Mouse (Mus musculus): ENCODE measurements around the gene Btbd6. TPM values are rescaled to one million over a fixed set of nuclear protein-coding genes. Genes with fewer than 3 reads are reported as not detected.

The Btbd6 gene
- 10 to 100 TPM; 48.9 to 59.9 TPM for polyA plus RNA-seq (2017; shearing (Covaris generic))

GRCm38 (mm10) chr12:112976371-112977073 lies at the start of gene Btbd6:
TSS of gene Btbd6 (plus strand) at chr12:112976482.

GRCm38 (mm10) chr12:112929562-112930352 lies 46.5 kb upstream of the Btbd6 start, which contains the start of gene Jag2:
TSS of gene Jag2 (minus strand) at chr12:112929776.

GRCm38 (mm10) chr12:112941776-112942713 lies 34.2 kb upstream of the Btbd6 start, which contains the start of gene Nudt14:
TSS of gene Nudt14 (minus strand) at chr12:112942124.

GRCm38 (mm10) chr12:113000294-113001132 lies 24.2 kb downstream of the Btbd6 start, which contains the start of gene Brf1:
TSS of gene Brf1 (minus strand) at chr12:113000704.

GRCm38 (mm10) chr12:113013604-113014558 lies 37.6 kb downstream of the Btbd6 start, which contains the start of gene Pacs2:
TSS of gene Pacs2 (plus strand) at chr12:113014508.

Other genes starting within 250 kb of the Btbd6 start
- 10 to 100 TPM in 1 of 2 experiments, 1 to 10 TPM in 1; 1.3 to 18.1 TPM for gene Pld4, start 215.8 kb upstream of the Btbd6 start, polyA plus RNA-seq (2017; shearing (Covaris generic))
- not detected for gene Ahnak2, start 173.8 kb upstream of the Btbd6 start, polyA plus RNA-seq (2017; shearing (Covaris generic))
- under 1 TPM in 1 of 2 experiments, not detected in 1; 0.82 TPM for gene Clba1, start 167.5 kb upstream of the Btbd6 start, polyA plus RNA-seq (2017; shearing (Covaris generic))
- gene Cdca4, start 147.1 kb upstream of the Btbd6 start, polyA plus RNA-seq (2017; shearing (Covaris generic)): 10 to 100 TPM; 69.2 to 88.8 TPM
- 10 to 100 TPM; 32.3 to 44.6 TPM for gene Gpr132, start 108.3 kb upstream of the Btbd6 start, polyA plus RNA-seq (2017; shearing (Covaris generic))
- gene Jag2, start 46.7 kb upstream of the Btbd6 start, polyA plus RNA-seq (2017; shearing (Covaris generic)): 1 to 10 TPM; 2.0 to 2.2 TPM
- gene Nudt14, start 34.4 kb upstream of the Btbd6 start, polyA plus RNA-seq (2017; shearing (Covaris generic)): 10 to 100 TPM; 33.2 to 42.5 TPM
- gene Brf1, start 24.2 kb downstream of the Btbd6 start, polyA plus RNA-seq (2017; shearing (Covaris generic)): 100 to 1,000 TPM; 160 to 184 TPM
- gene Pacs2, start 38.0 kb downstream of the Btbd6 start, polyA plus RNA-seq (2017; shearing (Covaris generic)): 10 to 100 TPM; 24.7 to 40.2 TPM
- 1 to 10 TPM in 1 of 2 experiments, under 1 TPM in 1; 0.33 to 1.5 TPM for gene Tex22, start 98.0 kb downstream of the Btbd6 start, polyA plus RNA-seq (2017; shearing (Covaris generic))
- gene Mta1, start 121.8 kb downstream of the Btbd6 start, polyA plus RNA-seq (2017; shearing (Covaris generic)): 10 to 100 TPM; 32.3 to 32.7 TPM
- gene Crip2, start 163.8 kb downstream of the Btbd6 start, polyA plus RNA-seq (2017; shearing (Covaris generic)): 1 to 10 TPM; 7.2 to 8.2 TPM
- 1,000 to 10,000 TPM in 1 of 2 experiments, 100 to 1,000 TPM in 1; 866 to 1,646 TPM for gene Crip1, start 169.8 kb downstream of the Btbd6 start, polyA plus RNA-seq (2017; shearing (Covaris generic))
- gene Tedc1, start 179.9 kb downstream of the Btbd6 start, polyA plus RNA-seq (2017; shearing (Covaris generic)): 10 to 100 TPM in 1 of 2 experiments, 1 to 10 TPM in 1; 5.6 to 16.2 TPM
- under 1 TPM in 1 of 2 experiments, not detected in 1; 0.33 TPM for gene Tmem121, start 209.4 kb downstream of the Btbd6 start, polyA plus RNA-seq (2017; shearing (Covaris generic))

All from inflammation-experienced regulatory T-cells (primary cell).